Mouse (Mus musculus) liver, postnatal 0 days (tissue): ENCODE data around the gene Exoc8.

Experiments used
- CTCF ChIP-seq: sonication (generic); IDR thresholded peaks from 2 replicates; pipeline ENCODE4 v1.5.1; 2016; ENCODE audit warnings: antibody characterized with exemption, low read depth
- EP300 ChIP-seq: IDR thresholded peaks from 2 replicates; pipeline ENCODE4 v1.6.1; 2016; ENCODE audit warnings: antibody characterized with exemption, low read depth, mild to moderate bottlenecking

DNA sequence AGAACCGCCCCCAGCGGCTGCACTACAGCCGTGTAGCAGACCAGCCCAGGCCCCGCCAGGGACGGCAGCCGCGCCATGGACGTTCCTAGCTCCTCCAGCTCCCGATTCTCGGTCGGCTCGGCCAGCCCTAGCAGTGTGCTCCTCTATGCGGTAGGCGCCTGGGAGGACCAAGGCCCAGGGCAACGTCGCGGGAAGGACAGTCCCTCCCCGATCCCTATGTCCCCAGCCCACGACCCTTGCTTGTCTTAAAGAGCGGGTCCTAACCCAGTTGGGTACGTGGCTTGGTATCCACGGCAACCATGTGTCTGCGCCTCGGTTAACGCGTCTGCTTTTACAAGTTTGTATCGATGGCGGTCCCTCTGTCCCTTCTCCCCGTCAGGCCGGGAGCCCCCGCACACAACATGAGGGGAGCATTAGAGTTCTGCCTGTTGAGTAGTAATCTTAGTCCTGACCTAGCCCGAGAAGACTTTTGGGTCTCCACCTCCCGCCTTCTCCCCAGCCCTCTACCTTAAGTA lies 34.3 kb downstream of the Exoc8 start:
- TF ChIP-seq CTCF: peak; percentile 22; the same call in 1 of the 2 replicates
- no peak for TF ChIP-seq EP300
